Mouse (Mus musculus): ENCODE measurements at regions not wholly inside any gene's neighbourhood (a gene's known extent, or its start where the extent isn't known, plus 50 kb on each side); places are given as distances from the start of the nearest gene placed in this dataset.

GRCm38 (mm10) chr5:111659229-111659628 lies 74.5 kb upstream of the Gm26897 start:
- no peak for DNase-seq

GRCm38 (mm10) chr5:111660447-111660846 lies 73.3 kb upstream of the Gm26897 start:
- DNase-seq, result peak; percentile 65

DNA sequence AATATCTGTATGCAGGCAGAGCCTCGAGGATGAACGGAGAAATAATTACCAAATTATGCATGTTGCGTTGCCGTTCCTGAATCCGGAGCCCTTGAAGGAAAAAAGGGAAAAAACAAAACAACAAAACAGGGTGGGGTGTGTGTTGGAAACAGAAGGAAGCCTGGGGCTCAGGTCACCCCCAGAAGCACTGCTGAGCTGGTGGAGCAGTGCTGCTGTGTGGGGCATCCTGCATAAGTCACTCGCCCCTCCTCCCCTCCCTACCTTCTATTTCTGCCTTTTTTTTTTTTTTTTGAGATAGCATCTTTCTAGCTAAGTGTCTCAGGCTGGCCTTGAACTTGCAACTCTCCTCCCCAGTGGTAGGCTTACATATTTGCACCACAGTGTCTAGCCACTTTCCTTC lies 72.8 kb upstream of the Gm26897 start:
- DNase-seq, result no peak

DNA sequence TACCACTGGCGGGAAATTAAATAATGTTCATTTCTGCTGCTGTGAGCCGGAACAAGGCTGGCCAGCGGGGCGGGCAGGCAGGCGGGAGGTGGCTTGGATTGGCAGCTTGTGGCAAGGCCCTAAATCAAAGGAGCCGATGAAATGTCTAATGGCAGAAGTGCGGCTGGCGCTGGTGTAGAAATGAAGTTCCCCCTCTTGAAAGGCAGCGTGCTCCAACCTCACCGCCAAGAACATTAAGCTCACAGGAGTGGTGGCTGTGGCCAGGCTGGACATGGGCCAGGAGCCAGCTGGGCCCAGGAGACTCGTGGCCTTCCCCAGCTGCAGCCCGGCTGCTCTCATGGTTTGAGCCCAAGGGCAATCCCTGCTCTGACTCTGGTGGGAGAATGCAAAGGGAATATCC lies 71.8 kb upstream of the Gm26897 start:
- peak; percentile 59 for DNase-seq

DNA sequence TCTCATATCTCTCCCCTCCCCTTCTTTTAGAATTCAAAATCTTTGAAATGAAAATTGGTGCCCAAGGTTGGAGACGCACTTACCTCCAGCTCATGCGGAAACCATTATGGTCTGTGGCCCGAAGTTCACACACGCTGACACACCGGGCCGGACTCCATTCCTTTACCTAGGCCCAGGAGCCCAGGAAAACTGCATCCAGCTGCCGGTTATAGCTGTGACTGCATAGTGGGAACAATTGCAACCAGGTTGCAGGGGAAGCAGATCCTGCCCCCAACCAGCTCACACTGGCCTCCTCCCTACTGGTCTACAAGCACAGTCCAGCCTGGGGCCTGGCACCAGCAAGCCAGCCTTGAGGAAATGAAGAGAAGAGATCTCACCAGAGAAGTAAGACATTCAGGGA lies 69.9 kb upstream of the Gm26897 start:
- DNase-seq, result no peak

GRCm38 (mm10) chr5:111665406-111665805 lies 68.3 kb upstream of the Gm26897 start:
- no peak for DNase-seq

DNA sequence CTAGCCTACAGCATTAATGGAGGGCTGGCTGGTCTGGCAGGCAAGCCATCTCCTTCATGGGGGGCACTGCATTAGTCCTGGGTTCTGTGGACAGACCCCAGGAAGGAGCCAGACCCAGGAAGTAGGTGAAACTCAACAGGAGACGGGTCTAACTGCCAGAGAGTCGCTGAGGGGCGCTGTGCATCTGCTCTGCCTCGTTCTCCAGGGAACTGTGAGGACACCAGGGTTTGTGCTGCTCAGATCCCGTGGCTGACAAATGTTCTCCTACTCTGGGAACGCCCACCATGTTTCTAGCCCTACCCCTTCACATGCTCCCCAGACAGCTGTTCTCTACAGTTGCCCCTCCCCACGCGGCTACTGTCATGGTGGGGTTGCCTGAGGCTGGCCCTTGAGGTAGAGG lies 67.7 kb upstream of the Gm26897 start:
- DNase-seq, result no peak

DNA sequence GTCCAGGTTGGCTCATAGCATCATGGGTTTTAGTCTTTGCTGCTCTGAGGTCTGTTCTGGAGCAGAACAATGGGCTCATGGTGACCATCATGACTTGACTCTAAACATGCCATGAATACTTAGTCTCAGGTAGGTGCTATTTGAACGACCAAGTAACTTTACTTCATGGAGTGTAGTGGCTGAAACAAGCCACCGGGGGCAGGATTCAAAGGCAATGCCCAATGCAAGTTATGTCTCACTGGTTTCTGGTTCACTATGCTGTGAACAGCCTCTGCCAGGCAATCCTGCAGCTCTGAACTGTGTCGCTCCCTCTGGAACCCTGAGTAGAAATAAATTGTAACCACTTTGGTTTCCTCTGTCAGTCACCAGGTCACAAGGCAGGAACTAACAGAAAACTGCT lies 65.8 kb upstream of the Gm26897 start:
- peak; percentile 44 for DNase-seq

- DNase-seq, result no peak
Measured at GRCm38 (mm10) chr5:111669139-111669538, 64.6 kb upstream of the Gm26897 start.

DNA sequence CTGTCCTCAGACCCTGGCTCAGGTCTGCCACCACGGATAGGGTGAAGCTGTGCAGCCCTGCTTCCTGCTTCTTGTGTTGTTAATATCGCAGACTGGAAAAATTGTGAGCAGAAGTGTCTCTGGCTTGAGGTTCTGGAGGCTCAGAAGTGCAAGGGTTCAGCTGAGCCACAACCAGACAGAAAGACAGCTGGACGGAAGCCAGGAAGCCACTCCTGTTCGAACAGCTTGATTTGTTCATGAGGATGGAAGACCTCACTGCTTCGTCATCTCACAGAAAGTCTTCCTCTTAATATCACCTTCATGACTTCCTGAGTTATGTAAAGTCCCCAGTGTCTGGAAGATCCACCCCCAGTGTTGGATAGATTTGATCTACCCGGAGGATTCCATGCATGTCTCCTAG lies 62.0 kb upstream of the Gm26897 start:
- no peak for DNase-seq

DNA sequence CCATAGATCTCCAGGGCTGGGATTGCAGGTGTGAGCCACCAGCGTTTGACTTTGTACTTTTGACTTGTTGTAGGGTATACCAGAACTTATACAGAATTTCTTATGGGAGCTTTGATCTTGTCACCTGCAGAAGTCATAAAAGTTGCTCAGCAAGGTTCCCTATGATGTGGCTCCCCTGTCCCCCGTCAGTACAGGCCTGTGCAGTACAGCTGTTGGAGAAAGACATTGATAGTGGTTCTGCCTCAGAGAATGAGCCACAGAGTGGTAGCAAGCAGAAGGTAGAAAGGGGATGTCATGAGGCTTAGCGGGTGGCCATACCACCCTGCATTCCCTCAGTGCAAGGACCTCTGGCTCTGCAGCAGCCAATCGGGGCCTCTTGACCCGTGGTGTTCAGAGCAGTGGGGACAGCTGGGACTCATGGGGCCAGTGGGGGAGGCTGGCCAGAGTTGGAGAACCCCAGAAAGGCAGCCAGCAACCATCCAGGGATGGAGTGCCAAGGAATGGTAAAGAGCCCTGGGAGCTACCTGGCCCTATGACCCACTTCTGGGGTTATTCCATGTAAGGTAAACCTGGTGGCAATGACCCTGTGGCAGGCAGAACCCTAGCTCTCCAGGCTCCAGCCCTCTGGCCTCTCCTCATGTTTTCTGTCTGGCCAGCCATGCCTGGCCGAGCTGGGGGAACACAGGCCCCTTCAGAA lies 58.6 kb upstream of the Gm26897 start:
- no peak for DNase-seq

DNA sequence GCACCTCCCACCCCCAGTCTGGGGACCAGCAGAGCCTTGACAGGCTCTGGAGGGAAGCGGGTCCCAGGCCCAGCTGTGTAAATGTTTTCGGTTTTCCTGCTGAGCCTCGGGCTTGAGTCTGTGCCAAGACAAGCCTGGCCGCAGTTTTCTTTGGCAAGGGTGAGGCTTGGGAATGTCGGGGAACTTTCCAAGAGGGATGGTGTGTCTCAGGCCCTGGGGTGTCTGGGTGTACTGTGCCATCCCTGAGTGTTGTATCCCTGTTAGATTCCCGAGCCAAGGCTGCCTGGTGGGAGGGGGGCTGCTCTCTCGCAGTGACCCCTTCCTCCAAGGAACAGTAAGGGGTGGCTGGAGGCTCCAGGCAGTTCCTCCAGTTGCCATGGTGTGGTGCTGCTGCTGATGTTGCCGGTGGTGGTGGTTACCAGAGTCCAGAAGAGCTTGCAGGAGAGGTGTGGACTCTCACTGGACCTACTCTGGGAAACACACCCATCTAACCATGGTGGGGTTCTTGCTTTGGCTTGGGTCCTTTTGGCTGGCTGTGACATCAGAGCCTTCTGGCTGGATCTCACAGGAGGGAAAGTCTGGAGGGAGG lies 58.0 kb upstream of the Gm26897 start:
- peak; percentile 44 for DNase-seq

DNA sequence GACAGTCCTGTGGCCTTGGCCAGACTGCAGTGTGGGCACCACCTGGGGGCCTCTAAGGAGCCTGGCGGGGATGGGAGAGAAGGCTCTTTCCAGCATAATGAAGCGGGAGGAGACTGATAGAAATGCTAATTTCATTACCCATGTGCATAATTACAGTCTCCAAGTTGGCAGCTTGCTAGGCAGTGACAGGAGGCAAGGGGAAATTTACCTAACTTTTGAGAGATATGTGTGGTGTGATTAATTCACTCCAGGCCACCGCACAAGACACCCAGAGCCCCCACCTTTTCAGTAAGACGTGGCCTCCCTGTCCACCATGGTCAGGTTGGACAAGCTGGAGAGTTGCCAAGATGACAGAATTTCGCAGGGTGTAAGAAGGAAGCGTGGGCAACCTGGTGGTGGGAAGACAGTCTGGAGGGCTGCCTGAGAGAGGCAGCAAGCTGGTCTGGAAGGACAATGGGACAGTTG lies 55.8 kb upstream of the Gm26897 start:
- peak; percentile 72 for DNase-seq

DNA sequence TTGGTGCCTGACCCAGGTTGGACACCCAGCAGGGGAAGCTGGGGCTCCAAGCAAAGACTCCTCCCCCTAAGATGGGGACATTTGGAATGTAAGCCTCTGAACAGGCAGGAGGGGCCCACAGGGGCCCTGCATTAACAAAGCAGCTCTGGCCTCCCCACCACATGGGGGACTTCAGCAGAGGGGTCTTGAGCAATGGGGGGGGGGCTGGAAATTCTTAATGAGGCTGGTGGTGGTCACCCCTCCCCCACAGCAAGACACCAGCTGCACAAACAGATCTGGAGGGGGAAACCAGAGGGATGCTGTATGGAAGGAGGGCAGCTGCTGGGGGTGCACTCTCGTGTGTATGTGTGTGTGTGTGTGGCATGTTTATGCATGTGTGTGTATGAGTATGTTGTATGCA lies 55.2 kb upstream of the Gm26897 start:
- DNase-seq, result peak; percentile 72

DNA sequence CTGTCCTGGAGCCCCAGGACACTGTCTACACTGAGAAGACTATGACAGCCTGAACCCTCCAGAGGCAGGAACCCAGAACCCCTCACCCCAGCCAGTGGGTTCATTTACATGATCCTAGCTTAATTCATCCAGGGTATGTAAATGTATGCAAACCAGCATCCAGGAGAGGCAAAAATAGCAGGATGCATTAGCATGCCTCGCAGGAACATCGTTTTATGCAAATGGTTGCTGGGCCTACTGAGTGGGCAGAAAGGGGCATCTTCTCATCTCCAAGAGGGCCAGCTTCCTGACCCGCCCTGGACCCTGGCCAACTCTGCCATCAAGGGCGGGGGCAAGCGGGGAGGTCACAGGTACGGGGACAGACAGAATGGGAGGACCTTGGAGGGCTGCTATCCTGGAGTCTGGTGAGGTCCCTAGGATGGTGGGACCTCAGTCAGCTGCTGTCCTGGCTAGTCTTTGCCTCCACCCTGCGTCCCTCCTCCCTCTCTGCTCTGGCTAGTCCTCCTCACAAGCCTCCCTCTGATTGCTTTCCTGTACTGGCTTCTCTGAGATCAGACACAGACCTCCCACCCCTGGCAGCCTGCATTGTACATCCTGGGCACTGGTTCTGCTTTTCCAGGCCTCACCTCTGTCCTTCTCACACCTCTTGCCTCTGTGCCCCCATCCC lies 52.2 kb upstream of the Gm26897 start:
- DNase-seq, result no peak

GRCm38 (mm10) chr5:111682899-111683298 lies 50.8 kb upstream of the Gm26897 start:
- peak; percentile 45 for DNase-seq
